Mouse (Mus musculus) urinary bladder, postnatal 25 days (tissue): ENCODE data around the gene Sh3bp4.

Experiments
- DNase-seq: peaks from one replicate; pipeline ENCODE4 v3.0.0; 2022; ENCODE audit warnings: low spot score

The Sh3bp4 gene

DNA sequence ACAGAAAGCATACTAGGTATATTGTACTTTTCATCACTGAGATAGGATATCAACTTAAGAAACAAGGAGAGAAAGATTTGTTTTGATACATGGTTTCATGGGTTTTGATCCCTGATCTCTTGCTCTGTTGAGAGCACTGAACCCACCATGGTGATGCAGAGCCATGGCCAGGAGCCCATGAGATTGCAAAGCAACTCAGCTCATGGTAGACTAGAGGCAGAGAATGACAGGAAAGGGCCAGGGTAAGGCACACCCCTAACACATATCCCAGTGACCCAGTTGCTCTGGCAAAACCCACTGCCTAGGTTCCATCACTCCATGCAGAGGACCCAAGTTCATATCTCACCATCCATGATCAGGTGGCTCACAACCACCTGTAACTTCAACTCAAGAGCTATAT lies 114.6 kb downstream of the Sh3bp4 start:
- DNase-seq = no peak

DNA sequence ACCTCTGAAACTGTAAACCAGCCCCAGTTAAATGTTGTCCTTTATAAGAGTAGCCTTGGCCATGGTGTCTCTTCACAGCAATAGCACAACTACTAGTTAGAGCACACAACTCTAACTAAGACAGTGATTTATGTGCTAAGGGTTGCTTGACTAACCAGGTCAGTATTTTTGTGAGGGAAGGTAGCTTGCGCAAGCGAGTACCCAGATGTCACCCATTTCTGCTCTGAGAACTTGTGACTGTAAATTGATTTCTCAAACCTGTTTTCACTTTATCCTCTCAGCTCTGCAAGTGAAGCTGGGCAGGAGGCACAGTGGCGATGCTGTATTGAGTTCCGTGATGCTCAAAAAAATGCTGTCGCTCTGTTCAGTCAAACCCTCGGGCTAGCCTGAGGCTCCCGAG lies 117.2 kb downstream of the Sh3bp4 start:
- DNase-seq = no peak

DNA sequence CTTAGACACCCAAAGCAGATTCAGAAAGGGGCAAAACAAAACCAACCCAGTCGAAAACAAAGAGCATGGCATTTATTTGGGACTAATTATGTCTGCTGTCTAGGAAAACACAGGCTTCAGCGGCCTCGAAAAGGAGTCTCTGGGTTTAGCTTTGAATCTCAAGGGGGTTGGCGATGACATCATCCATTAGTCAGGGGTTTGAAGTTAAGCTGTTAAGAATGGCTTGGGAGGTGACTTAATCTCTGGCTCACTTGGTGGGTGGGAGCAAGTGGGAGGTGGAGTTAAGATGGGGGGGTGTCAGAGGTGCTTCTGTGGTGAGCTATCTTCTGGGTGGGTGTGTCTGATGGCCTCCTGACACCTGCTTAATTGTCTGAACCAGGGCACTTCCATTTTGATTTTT lies 117.9 kb downstream of the Sh3bp4 start:
- DNase-seq = no peak

DNA sequence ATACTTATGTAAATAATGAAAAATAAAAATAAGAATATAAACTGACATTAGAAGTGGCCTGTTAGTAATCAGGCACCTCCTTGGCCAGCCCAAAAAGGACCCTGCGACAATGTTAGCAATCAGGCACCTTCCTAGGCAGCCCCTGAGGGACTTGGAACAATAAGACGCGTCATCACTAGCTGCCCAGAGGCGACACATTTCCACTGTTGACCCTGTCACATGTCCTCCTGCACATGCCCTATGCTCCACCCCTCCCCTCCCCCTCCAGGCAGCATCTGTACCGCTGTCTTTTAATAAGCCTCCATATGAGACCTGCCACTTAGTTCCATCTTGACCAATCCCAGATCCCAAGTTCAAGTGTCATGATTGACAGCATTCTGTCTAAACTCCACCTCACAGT lies 119.0 kb downstream of the Sh3bp4 start:
- no peak for DNase-seq

DNA sequence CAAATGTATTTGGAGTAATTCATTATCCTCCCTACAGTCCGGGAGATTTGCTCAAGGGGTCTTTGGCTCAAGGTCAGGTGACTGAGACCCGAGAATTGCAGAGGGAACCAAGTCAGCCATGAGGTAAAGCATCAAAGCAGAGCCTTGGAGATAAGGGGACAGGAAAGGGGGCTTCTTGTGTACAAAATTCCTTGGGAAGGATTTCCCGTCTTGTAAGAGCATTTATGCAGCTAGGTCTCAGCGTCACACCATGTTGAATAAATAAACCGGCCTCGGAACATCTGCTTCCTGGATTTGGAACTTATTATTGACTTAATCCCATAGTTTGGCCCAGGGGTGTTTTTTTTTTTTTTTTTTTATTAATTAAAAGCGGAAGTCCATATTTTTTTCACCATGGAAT lies 120.4 kb downstream of the Sh3bp4 start:
- DNase-seq = no peak

DNA sequence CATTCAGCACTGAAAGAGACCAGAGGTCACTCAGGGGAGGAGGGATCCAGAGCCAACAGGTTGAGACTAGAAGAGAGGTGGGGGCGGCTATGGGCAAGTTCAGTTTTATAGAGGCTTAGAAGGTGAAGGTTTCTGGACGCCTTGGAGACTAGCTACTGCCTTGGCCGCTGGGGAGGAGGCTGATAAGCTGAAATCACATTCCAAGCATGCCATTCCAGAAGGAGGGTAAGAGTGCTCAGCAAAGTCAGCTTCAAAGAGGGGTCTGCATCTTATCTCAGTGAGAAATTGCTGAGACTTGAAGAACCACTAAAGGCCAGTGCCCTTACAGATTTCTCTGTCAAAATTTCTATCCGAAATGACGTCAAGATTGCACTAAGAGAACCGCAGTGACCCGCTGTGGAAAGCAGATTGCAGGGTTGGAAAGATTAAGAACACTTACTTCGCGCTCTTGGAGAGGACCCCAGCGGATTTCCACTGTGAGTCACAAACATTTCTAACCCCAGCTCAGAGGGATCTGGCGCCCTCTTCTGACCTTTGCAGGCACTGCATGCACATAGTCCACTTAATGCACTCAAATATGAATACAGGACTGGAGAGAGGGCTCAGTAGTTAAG lies 121.0 kb downstream of the Sh3bp4 start:
- DNase-seq = peak; percentile 77

DNA sequence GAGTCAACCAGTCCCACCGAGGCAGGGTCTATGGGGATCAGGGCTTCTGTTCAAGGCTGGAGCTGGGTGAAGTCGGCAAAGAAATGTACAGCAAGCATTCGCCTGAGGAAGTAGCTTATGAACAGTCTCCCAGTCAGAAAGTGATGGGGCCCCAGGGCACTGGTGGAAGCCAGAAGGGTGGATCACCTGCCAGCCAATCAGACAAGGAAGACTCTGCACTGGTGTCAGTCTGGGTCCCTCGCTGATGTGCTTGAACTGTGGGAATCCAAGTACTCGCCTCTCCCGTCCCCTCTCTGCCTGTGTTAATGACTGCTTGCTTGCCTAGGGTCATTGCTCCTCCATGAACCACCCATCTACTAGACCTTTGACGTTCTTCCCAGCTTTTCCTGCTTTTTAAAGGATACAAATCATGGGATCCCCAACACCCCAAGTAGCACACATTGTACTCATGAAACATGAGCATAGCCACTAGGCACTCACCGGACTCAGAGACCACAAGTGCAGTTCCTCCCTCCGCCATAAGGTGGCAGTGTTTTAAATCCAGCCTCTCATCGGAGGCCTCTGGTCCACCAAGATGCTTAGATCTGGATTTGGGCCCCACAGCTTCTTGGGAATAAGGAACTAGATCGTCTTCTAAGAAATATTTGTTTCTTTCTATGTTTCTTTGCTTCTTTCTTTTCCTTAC lies 122.5 kb downstream of the Sh3bp4 start:
- peak; percentile 40 for DNase-seq

DNA sequence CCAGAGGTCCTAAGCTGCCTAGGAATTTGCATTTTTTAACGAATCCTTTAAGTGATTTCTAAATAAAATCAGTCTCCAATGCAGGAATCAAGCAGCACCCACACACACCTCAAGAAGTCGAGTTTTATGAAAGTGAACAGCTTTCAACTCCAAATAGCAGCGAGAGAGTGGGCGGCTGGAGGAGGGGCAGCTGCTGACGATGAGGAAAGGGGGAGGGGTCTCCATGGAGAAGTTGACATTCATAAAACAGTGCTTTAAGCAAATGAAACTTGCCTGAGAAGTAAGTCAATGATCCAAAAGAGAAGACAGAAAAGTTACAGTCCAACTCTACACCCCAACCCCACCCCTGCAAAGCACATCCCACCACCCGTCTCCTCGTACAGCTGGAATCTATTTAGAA lies 123.4 kb downstream of the Sh3bp4 start:
- DNase-seq = no peak

DNA sequence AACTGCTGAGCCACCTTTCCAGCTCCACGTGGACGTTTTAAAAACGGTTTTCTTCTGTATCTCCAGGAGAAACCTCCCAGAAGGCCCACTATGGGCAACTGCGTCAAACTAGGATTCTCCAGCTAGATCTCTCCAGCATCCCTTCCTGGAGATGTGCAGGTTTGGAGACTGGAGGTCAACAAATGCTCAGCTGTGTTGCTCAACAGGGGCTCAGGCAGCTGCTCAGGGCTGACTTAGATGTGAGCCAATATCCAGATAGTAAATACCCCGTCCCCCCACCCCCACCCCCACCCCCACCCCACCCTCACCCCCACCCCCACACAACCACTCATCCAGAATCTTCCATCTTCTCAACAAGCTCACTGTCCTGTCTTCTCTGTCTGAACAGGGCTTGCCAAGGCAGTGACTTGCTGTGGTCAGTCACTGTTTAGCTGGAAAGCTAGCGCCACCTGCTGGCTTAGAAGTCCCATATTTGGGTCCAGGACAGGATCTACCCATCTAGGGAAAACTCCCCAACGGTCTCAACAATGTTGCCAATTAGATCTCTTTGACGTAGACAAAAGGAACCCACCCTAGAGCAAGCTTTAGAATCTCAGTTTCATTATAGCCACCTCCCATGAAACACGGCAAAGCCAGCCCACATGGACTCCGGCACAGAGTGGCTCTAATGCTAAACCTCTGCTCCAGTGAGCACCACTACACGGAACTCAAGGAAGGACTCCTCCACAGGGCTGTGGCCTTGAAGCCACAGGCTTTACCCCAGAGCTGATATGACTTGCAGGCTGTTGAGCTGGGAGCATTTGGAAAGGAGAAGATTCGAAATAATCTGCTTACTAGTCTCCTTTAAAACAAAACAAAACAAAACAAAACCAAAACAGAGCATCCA lies 125.9 kb downstream of the Sh3bp4 start:
- peak; percentile 85 for DNase-seq
